Mouse (Mus musculus): ENCODE measurements around the gene Arsb.

DNA sequence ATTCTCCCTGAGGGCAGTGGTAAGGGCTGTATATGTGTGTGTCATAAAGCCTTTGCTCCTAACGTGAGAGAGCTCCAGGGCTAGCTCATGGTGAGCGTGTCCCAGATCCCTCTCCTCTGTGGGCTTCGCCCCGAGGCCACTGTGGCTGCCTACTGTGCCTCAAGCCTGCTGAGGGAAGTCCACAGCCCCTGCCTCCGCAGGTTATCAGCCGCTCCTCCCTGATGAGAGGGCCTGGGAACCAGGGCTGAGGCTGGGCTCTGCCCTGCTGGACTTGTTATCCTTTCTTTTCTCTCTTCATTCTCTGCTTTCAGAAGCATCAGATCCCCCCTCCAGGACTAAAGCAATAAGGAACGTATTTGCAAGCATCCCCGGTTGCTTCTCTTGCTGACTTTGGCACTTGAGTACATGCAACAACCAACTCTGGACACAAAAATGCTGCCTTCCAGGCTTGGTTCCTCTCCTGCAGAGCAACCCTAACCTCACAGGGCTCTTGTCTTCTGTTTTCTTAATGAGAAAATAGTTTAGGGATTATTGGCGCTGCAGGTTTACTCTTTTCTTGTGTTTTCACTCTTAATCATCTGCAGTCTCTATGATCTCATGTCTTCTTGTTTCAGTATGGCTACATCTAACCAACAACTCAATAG lies 45.4 kb downstream of the Arsb start:
- TF ChIP-seq CTCF (IDR thresholded peaks at IDR 0.05; ENCODE audit: low read depth) (no peak), EP300 (optimal IDR thresholded peaks at IDR 0.05) (no peak)

Data from stomach, postnatal 0 days (tissue).